Mouse (Mus musculus): ENCODE measurements around the gene Plvap. TPM values are rescaled to one million over a fixed set of nuclear protein-coding genes. Genes with fewer than 3 reads are reported as not detected.

The Plvap gene
- 33.6 TPM for polyA plus RNA-seq (2014; fragmentation: Illumina TruSeq; extraction: RNeasy Lipid Tissue Mini Kit (QIAGEN cat#74804); ENCODE audit: low read depth, low replicate concordance)

DNA sequence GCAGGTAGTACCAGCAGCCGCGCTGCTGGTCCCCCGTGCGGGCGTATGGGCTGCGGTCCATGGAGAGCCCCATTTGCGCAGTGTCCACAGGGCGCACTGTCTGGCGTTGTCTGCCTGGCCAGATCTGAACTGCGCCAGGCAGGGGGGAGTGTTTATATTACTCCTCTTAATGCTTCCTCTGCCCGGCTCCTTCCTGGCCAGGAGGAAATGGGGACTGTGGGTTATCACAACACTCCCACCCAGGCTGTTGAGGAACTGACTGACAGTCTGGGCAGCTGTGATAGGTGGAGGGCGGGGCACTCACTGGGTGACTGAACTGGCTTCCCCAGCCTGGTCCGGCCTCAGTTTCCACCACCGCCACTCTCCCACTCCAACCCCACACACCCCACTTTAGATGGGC lies at the start of gene Plvap:
TSS of gene Plvap (minus strand) at position 109 of the 400 bp plus-strand sequence.

GRCm38 (mm10) chr8:71558071-71558957 lies 46.8 kb upstream of the Plvap start, which contains the start of gene Tmem221:
TSS of gene Tmem221 (minus strand) at chr8:71558871.

GRCm38 (mm10) chr8:71542632-71543343 lies 31.2 kb upstream of the Plvap start, which contains the start of gene Mvb12a:
TSS of gene Mvb12a (plus strand) at chr8:71542922.

DNA sequence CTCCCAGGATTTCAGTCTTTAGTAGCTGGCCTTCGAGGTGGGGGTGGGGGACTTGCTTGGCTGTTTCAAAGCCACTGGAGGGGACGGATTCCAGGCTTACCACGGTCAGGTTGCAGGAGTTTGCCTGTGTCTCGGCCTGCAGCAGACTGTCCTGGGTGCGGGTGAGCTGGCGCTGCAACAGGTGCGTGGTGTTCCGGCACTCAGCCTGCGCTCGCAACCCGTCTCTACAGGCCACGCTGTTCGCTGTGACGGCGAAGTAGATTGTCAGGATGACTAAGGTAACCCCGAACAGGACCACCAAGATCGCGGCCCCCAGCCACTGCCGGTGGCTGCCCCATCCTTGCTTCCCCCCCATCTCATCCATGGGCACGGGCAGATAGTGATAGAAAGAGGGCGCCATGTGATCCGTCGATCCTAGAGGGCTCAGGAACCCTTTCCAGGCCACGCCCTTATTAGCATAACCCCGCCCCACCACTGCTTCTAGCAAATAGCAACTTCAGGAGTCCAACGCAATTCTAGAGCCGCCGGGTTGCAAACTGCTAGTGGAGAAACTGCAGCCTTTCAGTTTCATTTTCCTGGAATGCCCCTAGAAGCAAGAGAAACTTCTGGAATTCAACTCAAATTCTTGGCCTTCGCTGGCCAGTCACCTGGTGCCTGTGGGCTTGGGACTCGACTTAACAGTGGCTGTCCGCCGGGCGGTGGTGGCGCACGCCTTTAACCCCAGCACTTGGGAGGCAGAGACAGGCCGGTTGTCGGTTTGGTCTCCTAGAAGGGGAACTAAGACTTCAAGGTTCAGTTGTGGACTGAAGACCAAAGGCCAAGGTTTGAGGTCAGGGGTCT lies 25.7 kb upstream of the Plvap start, which contains the start of gene Bst2:
TSS of gene Bst2 (minus strand) at position 429 of the 840 bp plus-strand sequence.

GRCm38 (mm10) chr8:71525226-71526050 lies 13.9 kb upstream of the Plvap start, which contains the start of gene Ccdc194:
TSS of gene Ccdc194 (minus strand) at chr8:71525711.

DNA sequence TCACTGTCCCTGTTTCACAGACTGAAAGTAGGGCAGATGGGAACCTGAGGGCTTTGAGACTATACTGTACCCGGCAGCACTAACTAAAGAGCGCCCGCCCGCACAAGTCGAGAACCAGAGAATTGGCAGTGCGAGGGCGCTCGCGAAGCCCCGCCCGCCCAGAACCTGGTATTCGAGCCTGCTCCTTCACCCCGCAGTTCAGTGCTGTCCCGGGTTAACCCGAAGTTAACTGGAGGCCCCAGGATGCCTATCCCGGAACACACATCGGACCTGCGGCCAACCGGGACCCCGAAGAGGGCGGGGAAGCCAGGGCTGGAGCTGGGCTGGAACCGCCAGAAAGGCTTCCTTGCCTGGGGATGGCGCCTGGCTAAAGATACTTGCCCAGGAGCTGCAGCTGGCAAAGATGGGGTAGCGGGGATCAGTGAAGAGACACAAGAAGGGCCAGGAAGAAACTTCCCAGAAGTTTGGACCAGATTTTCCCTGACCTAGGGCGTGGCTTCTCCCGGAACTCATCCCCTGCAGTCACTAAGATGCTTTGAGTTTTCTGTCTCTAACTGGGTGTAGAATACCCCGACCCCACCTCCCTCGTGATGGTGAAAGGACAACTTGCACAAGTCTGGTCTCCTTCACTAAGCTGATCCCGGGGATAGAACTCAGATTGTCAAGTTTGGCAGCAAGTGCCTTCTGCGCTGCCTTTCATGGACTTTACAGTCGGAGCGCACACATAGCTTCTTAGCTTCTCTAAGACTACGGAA lies 23.7 kb downstream of the Plvap start, which contains the start of gene Gtpbp3:
TSS of gene Gtpbp3 (plus strand) at position 413 of the 755 bp plus-strand sequence.

DNA sequence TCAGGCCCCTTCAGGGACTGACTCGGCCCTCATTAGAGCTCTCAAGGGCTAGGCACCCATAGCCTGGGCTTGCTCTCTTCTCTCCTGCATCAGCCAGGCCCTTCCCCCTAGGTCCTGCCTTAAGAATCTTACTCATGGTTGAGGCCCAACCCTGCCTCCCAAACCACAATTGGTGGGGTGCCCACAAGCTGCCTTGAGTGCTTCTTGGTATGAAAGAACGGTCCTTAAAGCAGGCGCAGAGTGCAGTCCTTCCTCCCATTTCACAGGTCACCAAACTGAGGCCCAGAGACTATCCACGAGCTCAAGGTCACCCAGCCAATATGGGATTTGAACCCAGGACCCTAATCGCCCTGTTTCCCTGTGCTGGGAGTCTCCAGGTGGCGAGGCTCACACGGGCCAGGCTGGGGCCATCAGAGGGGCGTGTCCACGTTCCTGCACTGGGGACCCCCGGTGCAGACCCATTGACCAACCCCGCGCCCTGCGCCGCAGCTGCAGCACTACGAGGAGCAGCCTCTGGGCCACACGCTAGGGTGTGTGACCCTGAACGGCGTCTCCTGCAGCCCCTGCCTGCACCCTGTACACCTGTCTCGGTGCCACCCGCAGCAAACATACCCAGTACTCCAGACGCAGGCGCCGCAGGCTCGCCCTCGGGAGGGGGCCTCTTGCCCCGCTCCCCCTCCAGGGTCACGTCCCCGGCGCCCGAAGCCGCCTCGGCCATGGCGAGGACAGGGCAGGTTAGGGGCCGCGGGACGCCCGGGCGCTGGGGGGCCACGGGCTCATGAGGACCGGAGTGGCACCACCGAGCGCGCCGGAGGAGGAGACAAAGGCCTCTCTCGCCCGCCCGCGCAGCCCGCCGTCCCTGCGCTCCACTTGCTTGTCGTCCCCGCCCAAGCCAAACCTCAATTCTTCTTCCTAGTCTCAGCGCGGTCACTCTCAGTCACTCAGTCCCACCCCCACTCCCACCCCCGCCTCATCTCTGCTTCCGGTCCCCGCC lies 26.1 kb downstream of the Plvap start, which contains the start of gene Ano8:
TSS of gene Ano8 (minus strand) at position 822 of the 994 bp plus-strand sequence.

GRCm38 (mm10) chr8:71468916-71469315 lies 42.6 kb downstream of the Plvap start, which contains the start of gene Dda1:
TSS of gene Dda1 (plus strand) at chr8:71469199.

GRCm38 (mm10) chr8:71464513-71465500 lies 46.7 kb downstream of the Plvap start, which contains the start of gene Mrpl34:
TSS of gene Mrpl34 (plus strand) at chr8:71464959.

DNA sequence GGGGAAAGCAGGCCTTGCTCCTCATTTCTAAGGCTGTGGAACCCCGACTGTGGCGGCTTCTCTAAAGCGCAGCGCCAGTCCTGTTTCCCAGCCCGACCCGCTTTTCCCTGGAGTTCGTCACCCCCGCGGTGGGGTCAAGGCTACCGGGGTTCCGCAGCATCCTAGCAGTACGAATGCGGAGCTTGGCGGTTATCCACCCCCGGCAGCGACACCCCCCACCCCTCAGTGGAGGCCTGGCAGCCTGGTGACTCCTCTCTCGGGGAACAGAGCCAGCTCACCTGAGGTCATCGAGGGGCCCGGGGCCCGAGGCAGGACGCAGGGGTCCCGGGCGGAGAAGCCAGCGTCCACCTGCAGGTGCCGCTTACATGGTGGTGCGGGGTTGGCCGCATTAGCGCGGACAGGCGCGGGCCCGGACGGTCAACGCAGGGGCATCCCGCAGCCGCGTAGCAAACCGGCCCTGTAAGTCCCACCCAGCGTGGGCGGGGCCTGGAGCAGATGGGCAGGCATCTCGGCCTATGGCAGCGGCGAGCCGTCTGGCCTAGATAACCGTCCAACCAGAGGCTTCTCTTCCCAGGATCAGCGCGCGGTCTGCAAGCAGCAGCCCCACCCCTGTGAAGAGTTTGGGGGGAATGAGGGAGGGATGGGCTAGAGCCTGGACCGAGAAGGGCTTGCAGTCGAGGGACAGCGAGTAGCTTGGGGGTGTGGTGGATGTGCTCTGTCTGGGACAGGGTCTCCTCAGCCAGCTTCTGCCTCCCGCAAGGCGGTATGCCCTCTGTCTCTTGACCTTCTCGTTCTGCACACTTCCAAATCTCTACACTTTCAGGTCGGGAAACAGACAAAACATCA lies 48.1 kb downstream of the Plvap start, which contains the start of gene Abhd8:
TSS of gene Abhd8 (minus strand) at position 468 of the 846 bp plus-strand sequence.

Other genes starting within 250 kb of the Plvap start
- 28.8 TPM for gene Myo9b, start 239.0 kb downstream of the Plvap start, polyA plus RNA-seq (2014; fragmentation: Illumina TruSeq; extraction: RNeasy Lipid Tissue Mini Kit (QIAGEN cat#74804); ENCODE audit: low read depth, low replicate concordance)
- 4.7 TPM for gene Haus8, start 238.8 kb downstream of the Plvap start, polyA plus RNA-seq (2014; fragmentation: Illumina TruSeq; extraction: RNeasy Lipid Tissue Mini Kit (QIAGEN cat#74804); ENCODE audit: low read depth, low replicate concordance)
- gene Use1, start 144.9 kb downstream of the Plvap start, polyA plus RNA-seq (2014; fragmentation: Illumina TruSeq; extraction: RNeasy Lipid Tissue Mini Kit (QIAGEN cat#74804); ENCODE audit: low read depth, low replicate concordance) = 215 TPM
- 12.3 TPM for gene Ocel1, start 140.5 kb downstream of the Plvap start, polyA plus RNA-seq (2014; fragmentation: Illumina TruSeq; extraction: RNeasy Lipid Tissue Mini Kit (QIAGEN cat#74804); ENCODE audit: low read depth, low replicate concordance)
- 45.7 TPM for gene Nr2f6, start 129.8 kb downstream of the Plvap start, polyA plus RNA-seq (2014; fragmentation: Illumina TruSeq; extraction: RNeasy Lipid Tissue Mini Kit (QIAGEN cat#74804); ENCODE audit: low read depth, low replicate concordance)
- gene Ushbp1, start 116.0 kb downstream of the Plvap start, polyA plus RNA-seq (2014; fragmentation: Illumina TruSeq; extraction: RNeasy Lipid Tissue Mini Kit (QIAGEN cat#74804); ENCODE audit: low read depth, low replicate concordance) = 29.6 TPM
- gene Babam1, start 114.9 kb downstream of the Plvap start, polyA plus RNA-seq (2014; fragmentation: Illumina TruSeq; extraction: RNeasy Lipid Tissue Mini Kit (QIAGEN cat#74804); ENCODE audit: low read depth, low replicate concordance) = 74.2 TPM
- gene Ankle1, start 105.7 kb downstream of the Plvap start, polyA plus RNA-seq (2014; fragmentation: Illumina TruSeq; extraction: RNeasy Lipid Tissue Mini Kit (QIAGEN cat#74804); ENCODE audit: low read depth, low replicate concordance) = 1.2 TPM
- 16.7 TPM for gene Abhd8, start 48.1 kb downstream of the Plvap start, polyA plus RNA-seq (2014; fragmentation: Illumina TruSeq; extraction: RNeasy Lipid Tissue Mini Kit (QIAGEN cat#74804); ENCODE audit: low read depth, low replicate concordance)
- 57.3 TPM for gene Mrpl34, start 46.8 kb downstream of the Plvap start, polyA plus RNA-seq (2014; fragmentation: Illumina TruSeq; extraction: RNeasy Lipid Tissue Mini Kit (QIAGEN cat#74804); ENCODE audit: low read depth, low replicate concordance)
- 59.1 TPM for gene Dda1, start 42.6 kb downstream of the Plvap start, polyA plus RNA-seq (2014; fragmentation: Illumina TruSeq; extraction: RNeasy Lipid Tissue Mini Kit (QIAGEN cat#74804); ENCODE audit: low read depth, low replicate concordance)
- 9.2 TPM for gene Ano8, start 25.8 kb downstream of the Plvap start, polyA plus RNA-seq (2014; fragmentation: Illumina TruSeq; extraction: RNeasy Lipid Tissue Mini Kit (QIAGEN cat#74804); ENCODE audit: low read depth, low replicate concordance)
- gene Gtpbp3, start 23.6 kb downstream of the Plvap start, polyA plus RNA-seq (2014; fragmentation: Illumina TruSeq; extraction: RNeasy Lipid Tissue Mini Kit (QIAGEN cat#74804); ENCODE audit: low read depth, low replicate concordance) = 14.5 TPM
- not detected for gene Ccdc194, start 14.0 kb upstream of the Plvap start, polyA plus RNA-seq (2014; fragmentation: Illumina TruSeq; extraction: RNeasy Lipid Tissue Mini Kit (QIAGEN cat#74804); ENCODE audit: low read depth, low replicate concordance)
- 70.8 TPM for gene Bst2, start 25.7 kb upstream of the Plvap start, polyA plus RNA-seq (2014; fragmentation: Illumina TruSeq; extraction: RNeasy Lipid Tissue Mini Kit (QIAGEN cat#74804); ENCODE audit: low read depth, low replicate concordance)
- 72.0 TPM for gene Mvb12a, start 31.2 kb upstream of the Plvap start, polyA plus RNA-seq (2014; fragmentation: Illumina TruSeq; extraction: RNeasy Lipid Tissue Mini Kit (QIAGEN cat#74804); ENCODE audit: low read depth, low replicate concordance)
- 3.1 TPM for gene Tmem221, start 47.1 kb upstream of the Plvap start, polyA plus RNA-seq (2014; fragmentation: Illumina TruSeq; extraction: RNeasy Lipid Tissue Mini Kit (QIAGEN cat#74804); ENCODE audit: low read depth, low replicate concordance)
- 0.98 TPM for gene Nxnl1, start 54.8 kb upstream of the Plvap start, polyA plus RNA-seq (2014; fragmentation: Illumina TruSeq; extraction: RNeasy Lipid Tissue Mini Kit (QIAGEN cat#74804); ENCODE audit: low read depth, low replicate concordance)
- 216 TPM for gene Slc27a1, start 57.1 kb upstream of the Plvap start, polyA plus RNA-seq (2014; fragmentation: Illumina TruSeq; extraction: RNeasy Lipid Tissue Mini Kit (QIAGEN cat#74804); ENCODE audit: low read depth, low replicate concordance)
- 87.6 TPM for gene Pgls, start 80.4 kb upstream of the Plvap start, polyA plus RNA-seq (2014; fragmentation: Illumina TruSeq; extraction: RNeasy Lipid Tissue Mini Kit (QIAGEN cat#74804); ENCODE audit: low read depth, low replicate concordance)
- 2.5 TPM for gene Fam129c, start 85.9 kb upstream of the Plvap start, polyA plus RNA-seq (2014; fragmentation: Illumina TruSeq; extraction: RNeasy Lipid Tissue Mini Kit (QIAGEN cat#74804); ENCODE audit: low read depth, low replicate concordance)
- 76.1 TPM for gene Colgalt1, start 99.2 kb upstream of the Plvap start, polyA plus RNA-seq (2014; fragmentation: Illumina TruSeq; extraction: RNeasy Lipid Tissue Mini Kit (QIAGEN cat#74804); ENCODE audit: low read depth, low replicate concordance)
- 0.61 TPM for gene Unc13a, start 160.0 kb upstream of the Plvap start, polyA plus RNA-seq (2014; fragmentation: Illumina TruSeq; extraction: RNeasy Lipid Tissue Mini Kit (QIAGEN cat#74804); ENCODE audit: low read depth, low replicate concordance)
- gene Jak3, start 164.5 kb upstream of the Plvap start, polyA plus RNA-seq (2014; fragmentation: Illumina TruSeq; extraction: RNeasy Lipid Tissue Mini Kit (QIAGEN cat#74804); ENCODE audit: low read depth, low replicate concordance) = 10.6 TPM
- 46.9 TPM for gene Insl3, start 177.5 kb upstream of the Plvap start, polyA plus RNA-seq (2014; fragmentation: Illumina TruSeq; extraction: RNeasy Lipid Tissue Mini Kit (QIAGEN cat#74804); ENCODE audit: low read depth, low replicate concordance)
- gene B3gnt3, start 190.0 kb upstream of the Plvap start, polyA plus RNA-seq (2014; fragmentation: Illumina TruSeq; extraction: RNeasy Lipid Tissue Mini Kit (QIAGEN cat#74804); ENCODE audit: low read depth, low replicate concordance) = 5.7 TPM
- 5.7 TPM for gene Fcho1, start 214.0 kb upstream of the Plvap start, polyA plus RNA-seq (2014; fragmentation: Illumina TruSeq; extraction: RNeasy Lipid Tissue Mini Kit (QIAGEN cat#74804); ENCODE audit: low read depth, low replicate concordance)